Mouse (Mus musculus): Measurements from ENCODE around the gene Fsd1. TPM values are rescaled to one million over a fixed set of nuclear protein-coding genes. Genes with fewer than 3 reads are reported as not detected.

Gene Fsd1
- polyA plus RNA-seq, 1 experiment from 2014 or later = 19.7 TPM

GRCm38 (mm10) chr17:56016382-56016781, 30.1 kb downstream of the Fsd1 start:
- H3K4me1 ChIP-seq = 0 out of 2 replicates have a peak, but pooled peaks cover 1% of the 10 kb centered on the region
- H3K4me2 ChIP-seq = no peak overlapping the region
- peaks cover 88% of the 10 kb centered on the region for H3K36me3 ChIP-seq
- 75% methylated on average over 8 of the region's 8 CpGs for WGBS
- no peak overlapping the region for H3K9ac ChIP-seq
- 0 out of 2 replicates have a peak, but pooled peaks have one; percentile 8 for ATAC-seq (replicated peaks; ENCODE audit: low FRiP score)
- H3K4me3 ChIP-seq (replicated peaks) = no peak overlapping the region
- H3K9me3 ChIP-seq (replicated peaks) = no peaks in the 10 kb centered on the region
- no peaks in the 10 kb centered on the region for H3K27me3 ChIP-seq
- no peak overlapping the region for H3K27ac ChIP-seq

GRCm38 (mm10) chr17:56016793-56017785, 30.8 kb downstream of the Fsd1 start:
- Histone ChIP-seq H3K4me1 (peaks cover 3% of the 10 kb centered on the region; the same call in 1 of the 2 replicates), H3K36me3 (peaks cover 81% of the 10 kb centered on the region), H3K4me3 (replicated peaks) (no peak overlapping the region), H3K27ac (no peak overlapping the region), H3K9ac (no peak overlapping the region), H3K4me2 (no peak overlapping the region), H3K9me3 (replicated peaks) (no peaks in the 10 kb centered on the region), H3K27me3 (no peaks in the 10 kb centered on the region)
- WGBS = 80% methylated on average over 15 of the region's 15 CpGs
- no peak for ATAC-seq (replicated peaks; ENCODE audit: low FRiP score)

GRCm38 (mm10) chr17:56017848-56018247, 31.5 kb downstream of the Fsd1 start:
- ATAC-seq (replicated peaks; ENCODE audit: low FRiP score) = no peak
- 88% methylated on average over 7 of the region's 7 CpGs for WGBS
- peaks cover 75% of the 10 kb centered on the region for H3K36me3 ChIP-seq
- H3K9me3 ChIP-seq (replicated peaks) = no peaks in the 10 kb centered on the region
- no peak overlapping the region for H3K4me3 ChIP-seq (replicated peaks)
- H3K4me2 ChIP-seq = no peak overlapping the region
- peaks cover 10% of the 10 kb centered on the region for H3K4me1 ChIP-seq
- H3K27ac ChIP-seq = no peak overlapping the region
- no peaks in the 10 kb centered on the region for H3K27me3 ChIP-seq
- no peak overlapping the region for H3K9ac ChIP-seq

- Histone ChIP-seq H3K4me1 (peaks cover 17% of the 10 kb centered on the region), H3K27ac (no peak overlapping the region), H3K9me3 (replicated peaks) (no peaks in the 10 kb centered on the region), H3K9ac (no peak overlapping the region), H3K27me3 (no peaks in the 10 kb centered on the region), H3K36me3 (peaks cover 74% of the 10 kb centered on the region), H3K4me3 (replicated peaks) (no peak overlapping the region), H3K4me2 (no peak overlapping the region)
- ATAC-seq (replicated peaks; ENCODE audit: low FRiP score) = peak; percentile 38; the same call in 1 of the 2 replicates
- 69% methylated on average over 20 of the region's 20 CpGs for WGBS
Measured at GRCm38 (mm10) chr17:56018347-56019131, 32.2 kb downstream of the Fsd1 start.

GRCm38 (mm10) chr17:56020400-56021084, 34.2 kb downstream of the Fsd1 start:
- ATAC-seq (replicated peaks; ENCODE audit: low FRiP score) = no peak
- peaks cover 29% of the 10 kb centered on the region for H3K4me1 ChIP-seq
- H3K9ac ChIP-seq = no peak overlapping the region
- no peak overlapping the region for H3K4me2 ChIP-seq
- no peaks in the 10 kb centered on the region for H3K9me3 ChIP-seq (replicated peaks)
- H3K27ac ChIP-seq = no peak overlapping the region
- H3K27me3 ChIP-seq = no peaks in the 10 kb centered on the region
- 89% methylated on average over 6 of the region's 6 CpGs for WGBS
- H3K36me3 ChIP-seq = peaks cover 57% of the 10 kb centered on the region
- H3K4me3 ChIP-seq (replicated peaks) = no peak overlapping the region

GRCm38 (mm10) chr17:56021161-56021910, 35.0 kb downstream of the Fsd1 start:
- H3K36me3 ChIP-seq = peaks cover 51% of the 10 kb centered on the region
- 81% methylated on average over 4 of the region's 4 CpGs for WGBS
- ATAC-seq (replicated peaks; ENCODE audit: low FRiP score) = no peak
- H3K4me2 ChIP-seq = no peak overlapping the region
- peaks cover 37% of the 10 kb centered on the region for H3K4me1 ChIP-seq
- H3K27ac ChIP-seq = no peak overlapping the region; the same call in 1 of the 2 replicates
- H3K27me3 ChIP-seq = no peaks in the 10 kb centered on the region
- no peaks in the 10 kb centered on the region for H3K9me3 ChIP-seq (replicated peaks)
- H3K9ac ChIP-seq = no peak overlapping the region
- H3K4me3 ChIP-seq (replicated peaks) = no peak overlapping the region

- no peak overlapping the region; the same call in 1 of the 2 replicates for H3K27ac ChIP-seq
- H3K9me3 ChIP-seq (replicated peaks) = no peaks in the 10 kb centered on the region
- ATAC-seq (replicated peaks; ENCODE audit: low FRiP score) = no peak
- WGBS = 45% methylated on average over 2 of the region's 2 CpGs
- no peak overlapping the region for H3K4me3 ChIP-seq (replicated peaks)
- H3K9ac ChIP-seq = no peak overlapping the region
- H3K4me2 ChIP-seq = no peak overlapping the region
- no peaks in the 10 kb centered on the region for H3K27me3 ChIP-seq
- H3K4me1 ChIP-seq = peaks cover 42% of the 10 kb centered on the region
- peaks cover 45% of the 10 kb centered on the region for H3K36me3 ChIP-seq
Measured at GRCm38 (mm10) chr17:56022131-56022988, 36.1 kb downstream of the Fsd1 start.

GRCm38 (mm10) chr17:56022989-56023290, 36.6 kb downstream of the Fsd1 start:
- no peak for ATAC-seq (replicated peaks; ENCODE audit: low FRiP score)
- H3K27me3 ChIP-seq = no peaks in the 10 kb centered on the region
- H3K4me2 ChIP-seq = no peak overlapping the region
- no peak overlapping the region for H3K4me3 ChIP-seq (replicated peaks)
- no peaks in the 10 kb centered on the region for H3K9me3 ChIP-seq (replicated peaks)
- H3K36me3 ChIP-seq = peaks cover 45% of the 10 kb centered on the region
- H3K27ac ChIP-seq = no peak overlapping the region
- H3K9ac ChIP-seq = no peak overlapping the region
- WGBS = 67% methylated on average over 4 of the region's 4 CpGs
- H3K4me1 ChIP-seq = peaks cover 48% of the 10 kb centered on the region

GRCm38 (mm10) chr17:56023386-56023785, 37.1 kb downstream of the Fsd1 start:
- H3K9ac ChIP-seq = no peak overlapping the region
- H3K4me3 ChIP-seq (replicated peaks) = no peak overlapping the region
- no peak overlapping the region for H3K4me2 ChIP-seq
- no peaks in the 10 kb centered on the region for H3K27me3 ChIP-seq
- H3K36me3 ChIP-seq = peaks cover 45% of the 10 kb centered on the region
- WGBS = 65% methylated on average over 5 of the region's 5 CpGs
- H3K4me1 ChIP-seq = peaks cover 50% of the 10 kb centered on the region
- H3K27ac ChIP-seq = no peak overlapping the region
- H3K9me3 ChIP-seq (replicated peaks) = no peaks in the 10 kb centered on the region
- no peak for ATAC-seq (replicated peaks; ENCODE audit: low FRiP score)

GRCm38 (mm10) chr17:56024476-56024875, 38.2 kb downstream of the Fsd1 start:
- 56% methylated on average over 2 of the region's 2 CpGs for WGBS
- peaks cover 50% of the 10 kb centered on the region for H3K4me1 ChIP-seq

More at GRCm38 (mm10) chr17:56024476-56024875, 38.2 kb downstream of the Fsd1 start:
- H3K4me2 ChIP-seq = no peak overlapping the region
- ATAC-seq (replicated peaks; ENCODE audit: low FRiP score) = no peak
- no peaks in the 10 kb centered on the region for H3K27me3 ChIP-seq
- no peak overlapping the region for H3K27ac ChIP-seq
- no peak overlapping the region for H3K9ac ChIP-seq
- H3K4me3 ChIP-seq (replicated peaks) = no peak overlapping the region
- no peaks in the 10 kb centered on the region for H3K9me3 ChIP-seq (replicated peaks)
- H3K36me3 ChIP-seq = peaks cover 45% of the 10 kb centered on the region

Measured in kidney, embryonic 15.5 days (tissue).